Mouse (Mus musculus) 3T3-L1 (cell line): ENCODE results near the gene Trmo.

Source experiments
- DNase-seq: peaks from one replicate; pipeline ENCODE4 v3.0.0-alpha.2; 2015; ENCODE audit warnings: low read depth, low spot score

Gene Trmo

GRCm38 (mm10) chr4:46341831-46342680 lies 47.2 kb downstream of the Trmo start:
- DNase-seq, result no peak

- DNase-seq, result no peak
These were observed 49.7 kb downstream of the Trmo start for GRCm38 (mm10) chr4:46339584-46339983.

- DNase-seq, result no peak
These were observed 50.2 kb downstream of the Trmo start for GRCm38 (mm10) chr4:46339026-46339425.

GRCm38 (mm10) chr4:46337990-46338389 lies 51.2 kb downstream of the Trmo start:
- DNase-seq, result no peak

- peak; percentile 20 for DNase-seq
These were observed 53.4 kb downstream of the Trmo start for GRCm38 (mm10) chr4:46335846-46336245.

GRCm38 (mm10) chr4:46328906-46329305 lies 60.3 kb downstream of the Trmo start:
- DNase-seq, result no peak
